Mouse (Mus musculus) heart, embryonic 11.5 days (tissue): ENCODE data around the gene Arfgap2. TPM values are rescaled to one million over a fixed set of nuclear protein-coding genes. Genes with fewer than 3 reads are reported as not detected.

Experiments
- ATAC-seq: fragments of 200-750 bp; cut with Nextera tagmentation; replicated peaks from 2 replicates; pipeline ENCODE4 v1.8.0; 2017; ENCODE audit warnings: moderate library complexity; ENCODE audit not compliant: insufficient number of reproducible peaks, low FRiP score, low TSS enrichment
- H3K27ac ChIP-seq: fragments of 300-500 bp; sonication (generic); 2 replicates; pipeline ENCODE4 v1.5.1; 2014; ENCODE audit warnings: mild to moderate bottlenecking, low read depth, low read length
- H3K27me3 ChIP-seq: fragments of 300-500 bp; sonication (generic); 2 replicates; pipeline ENCODE4 v1.6.1; 2014; ENCODE audit warnings: mild to moderate bottlenecking, low read length, mixed read lengths; ENCODE audit not compliant: control insufficient read depth, insufficient read depth
- H3K36me3 ChIP-seq: fragments of 300-500 bp; sonication (generic); 2 replicates; pipeline ENCODE4 v1.6.1; 2014; ENCODE audit warnings: mild to moderate bottlenecking, low read length, moderate library complexity, mixed read lengths; ENCODE audit not compliant: control insufficient read depth, insufficient read depth
- H3K4me1 ChIP-seq: fragments of 300-500 bp; sonication (generic); 2 replicates; pipeline ENCODE4 v1.6.1; 2014; ENCODE audit warnings: low read length; ENCODE audit not compliant: control insufficient read depth, insufficient read depth
- H3K4me2 ChIP-seq: fragments of 300-500 bp; sonication (generic); 2 replicates; pipeline ENCODE4 v1.6.1; 2014; ENCODE audit warnings: mild to moderate bottlenecking, moderate library complexity
- H3K4me3 ChIP-seq: fragments of 300-500 bp; sonication (generic); 2 replicates; pipeline ENCODE4 v1.5.1; 2014; ENCODE audit warnings: low read depth, low read length
- H3K9ac ChIP-seq: fragments of 300-500 bp; sonication (generic); 2 replicates; pipeline ENCODE4 v1.6.1; 2014; ENCODE audit warnings: mild to moderate bottlenecking, low read depth, low read length, moderate library complexity
- H3K9me3 ChIP-seq: fragments of 300-500 bp; sonication (generic); replicated peaks from 2 replicates; pipeline ENCODE4 v1.6.1; 2016; ENCODE audit warnings: low read length; ENCODE audit not compliant: control insufficient read depth
- WGBS: fragments of 180-500 bp; shearing (Covaris S2); extraction: QIAGEN DNeasy Blood & Tissue Kit; methylation state at CpG from one replicate; pipeline ENCODE4 v1.1.7; 2014; ENCODE audit not compliant: insufficient replicate concordance; 5-methylcytosine and 5-hydroxymethylcytosine counted together
- polyA plus RNA-seq: library from polyadenylated mRNA; unstranded; fragments of >200 nt; fragmentation: Nextera tagmentation; extraction: Ambion mirVana; gene quantifications from 2 replicates; pipeline ENCODE4 v1.2.1, GENCODE M21; 2014

Arfgap2 gene
- polyA plus RNA-seq, 1 experiment from 2014 or later, result 56.7 TPM

DNA sequence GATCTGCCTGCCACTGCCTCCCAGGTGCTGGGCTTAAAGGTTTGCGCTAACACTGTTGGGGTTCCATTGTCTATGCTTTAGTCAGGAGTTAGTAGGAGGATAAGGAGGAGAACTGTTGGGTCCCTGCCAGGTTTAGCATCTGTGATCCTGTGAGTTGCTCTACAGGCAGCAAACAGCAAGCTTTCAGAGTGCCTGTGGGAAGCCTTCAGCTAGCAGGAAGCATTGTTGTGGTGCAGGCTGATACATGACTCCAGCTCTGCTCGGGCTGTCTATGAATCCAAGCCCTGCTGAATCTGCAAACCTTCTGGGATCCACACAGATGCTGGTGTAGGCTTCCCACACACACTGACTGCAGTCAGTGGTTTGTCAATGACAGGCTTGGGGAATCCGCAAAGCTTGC is 21.4 kb upstream of the Arfgap2 start:
- Histone ChIP-seq H3K4me3 (no peak overlapping the region), H3K27me3 (no peaks in the 10 kb centered on the region), H3K4me1 (no peaks in the 10 kb centered on the region), H3K9me3 (no peaks in the 10 kb centered on the region), H3K9ac (no peak overlapping the region), H3K36me3 (no peaks in the 10 kb centered on the region), H3K4me2 (no peak overlapping the region), H3K27ac (no peak overlapping the region)
- no peak for ATAC-seq
- WGBS, result 63% methylated on average over 3 of the region's 3 CpGs

DNA sequence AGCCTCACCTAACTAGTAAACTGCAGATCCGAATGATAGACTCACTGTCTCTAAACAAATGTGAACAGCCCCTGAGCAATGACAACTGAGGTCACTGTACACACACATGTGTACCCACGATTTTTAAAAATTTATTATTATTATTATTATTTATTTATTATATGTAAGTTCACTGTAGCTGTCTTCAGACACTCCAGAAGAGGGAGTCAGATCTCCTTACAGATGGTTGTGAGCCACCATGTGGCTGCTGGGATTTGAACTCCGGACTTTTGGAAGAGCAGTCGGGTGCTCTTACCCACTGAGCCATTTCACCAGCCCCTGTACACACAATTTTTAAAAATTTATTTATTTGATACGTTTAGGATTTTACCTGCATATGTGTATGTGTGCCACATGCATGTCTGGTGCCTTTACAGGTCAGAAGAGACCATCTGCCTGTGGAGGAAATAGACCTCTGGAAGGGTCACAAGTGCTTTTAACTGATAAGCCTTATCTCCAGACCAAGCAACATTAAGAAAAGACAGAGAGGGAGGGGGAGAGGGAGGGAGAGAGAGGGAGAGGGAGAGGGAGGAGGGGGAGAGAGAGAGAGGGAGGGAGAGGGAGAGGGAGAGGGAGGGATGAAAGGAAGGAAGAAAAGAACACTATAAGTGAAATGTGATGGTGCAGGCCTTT is 20.1 kb upstream of the Arfgap2 start:
- WGBS, result 61% methylated on average over 5 of the region's 5 CpGs
- no peaks in the 10 kb centered on the region for H3K27me3 ChIP-seq
- H3K9ac ChIP-seq, result 0 out of 2 replicates have a peak overlapping the region, but pooled peaks have one; percentile 43
- ATAC-seq, result peak; percentile 83
- no peaks in the 10 kb centered on the region for H3K36me3 ChIP-seq
- no peak overlapping the region for H3K4me3 ChIP-seq
- H3K27ac ChIP-seq, result no peak overlapping the region
- H3K4me1 ChIP-seq, result no peaks in the 10 kb centered on the region
- H3K9me3 ChIP-seq, result no peaks in the 10 kb centered on the region
- no peak overlapping the region for H3K4me2 ChIP-seq

DNA sequence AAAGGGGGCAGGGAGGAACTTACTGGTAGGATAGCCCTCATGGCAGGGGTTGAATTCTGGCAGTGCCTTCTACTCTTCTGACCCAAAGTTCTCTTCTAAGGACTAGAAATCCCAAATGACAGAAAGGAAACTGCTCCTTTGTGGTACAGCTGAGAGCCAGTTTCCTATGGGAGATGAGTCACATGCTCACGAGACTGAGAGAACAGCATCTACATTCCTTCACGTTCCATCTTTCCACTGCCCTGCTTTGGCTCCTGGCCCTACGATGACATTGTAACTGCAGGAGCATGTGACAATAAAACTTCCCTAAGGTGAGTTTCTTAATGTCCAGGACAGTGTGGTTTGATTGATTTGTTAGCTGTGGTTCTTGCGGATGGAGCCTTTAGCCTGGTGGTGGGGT is 16.4 kb upstream of the Arfgap2 start:
- Histone ChIP-seq H3K36me3 (no peaks in the 10 kb centered on the region), H3K9ac (no peak overlapping the region), H3K4me1 (peaks cover 7% of the 10 kb centered on the region), H3K9me3 (no peaks in the 10 kb centered on the region), H3K27ac (no peak overlapping the region), H3K4me3 (no peak overlapping the region), H3K4me2 (no peak overlapping the region), H3K27me3 (peaks cover 2% of the 10 kb centered on the region)
- 77% methylated on average over 4 of the region's 4 CpGs for WGBS
- ATAC-seq, result no peak

DNA sequence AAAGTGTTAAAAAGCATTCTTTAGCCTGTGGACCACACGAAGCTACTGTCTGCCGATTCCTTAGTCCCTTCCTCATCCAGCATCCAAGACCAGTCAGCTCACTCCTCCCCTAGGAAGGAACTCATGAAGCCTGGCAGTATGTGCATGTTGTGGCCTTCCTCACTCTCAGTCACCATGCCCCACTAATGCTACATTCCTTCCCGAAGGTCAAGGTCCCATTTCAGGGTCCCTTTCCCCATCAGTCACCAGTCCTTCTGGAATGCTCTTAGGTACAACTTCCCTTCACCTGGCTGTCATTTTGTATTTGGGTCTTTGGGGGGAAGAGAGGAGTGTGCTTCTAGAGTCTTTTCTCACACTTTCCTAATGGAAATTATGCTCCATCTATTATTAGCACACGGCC is 12.8 kb upstream of the Arfgap2 start:
- ATAC-seq, result no peak
- no peaks in the 10 kb centered on the region for H3K36me3 ChIP-seq
- 58% methylated on average over 4 of the region's 4 CpGs for WGBS
- peaks cover 13% of the 10 kb centered on the region for H3K4me1 ChIP-seq
- H3K27me3 ChIP-seq, result peaks cover 23% of the 10 kb centered on the region
- no peak overlapping the region for H3K9ac ChIP-seq
- H3K4me2 ChIP-seq, result no peak overlapping the region
- no peak overlapping the region for H3K4me3 ChIP-seq
- no peak overlapping the region for H3K27ac ChIP-seq
- H3K9me3 ChIP-seq, result no peaks in the 10 kb centered on the region

DNA sequence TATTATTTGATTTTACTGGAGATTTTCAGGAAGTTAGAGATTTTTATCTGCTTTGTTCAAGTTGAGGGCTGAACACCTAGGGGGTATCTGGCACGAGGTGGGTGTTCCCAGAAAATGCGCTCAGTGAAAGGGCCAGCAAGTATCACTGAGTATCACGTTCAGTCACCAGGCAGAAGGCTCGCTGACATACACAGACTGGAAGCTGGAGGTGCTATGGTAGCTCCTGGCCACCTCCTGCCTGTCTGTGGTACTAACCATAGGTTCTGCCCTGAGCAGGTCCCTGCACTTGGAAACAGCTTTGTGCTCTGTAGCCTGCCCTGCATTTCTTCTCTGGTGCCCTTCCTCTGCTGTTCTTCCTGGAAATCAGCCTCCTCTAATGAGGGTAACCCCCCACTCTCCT is 12.3 kb upstream of the Arfgap2 start:
- Histone ChIP-seq H3K36me3 (no peaks in the 10 kb centered on the region), H3K27me3 (peaks cover 23% of the 10 kb centered on the region), H3K27ac (peak overlapping the region; percentile 30; the same call in 1 of the 2 replicates), H3K4me2 (no peak overlapping the region), H3K4me1 (peaks cover 18% of the 10 kb centered on the region), H3K9ac (no peak overlapping the region), H3K4me3 (no peak overlapping the region), H3K9me3 (no peaks in the 10 kb centered on the region)
- no peak for ATAC-seq
- WGBS, result 34% methylated on average over 4 of the region's 4 CpGs

DNA sequence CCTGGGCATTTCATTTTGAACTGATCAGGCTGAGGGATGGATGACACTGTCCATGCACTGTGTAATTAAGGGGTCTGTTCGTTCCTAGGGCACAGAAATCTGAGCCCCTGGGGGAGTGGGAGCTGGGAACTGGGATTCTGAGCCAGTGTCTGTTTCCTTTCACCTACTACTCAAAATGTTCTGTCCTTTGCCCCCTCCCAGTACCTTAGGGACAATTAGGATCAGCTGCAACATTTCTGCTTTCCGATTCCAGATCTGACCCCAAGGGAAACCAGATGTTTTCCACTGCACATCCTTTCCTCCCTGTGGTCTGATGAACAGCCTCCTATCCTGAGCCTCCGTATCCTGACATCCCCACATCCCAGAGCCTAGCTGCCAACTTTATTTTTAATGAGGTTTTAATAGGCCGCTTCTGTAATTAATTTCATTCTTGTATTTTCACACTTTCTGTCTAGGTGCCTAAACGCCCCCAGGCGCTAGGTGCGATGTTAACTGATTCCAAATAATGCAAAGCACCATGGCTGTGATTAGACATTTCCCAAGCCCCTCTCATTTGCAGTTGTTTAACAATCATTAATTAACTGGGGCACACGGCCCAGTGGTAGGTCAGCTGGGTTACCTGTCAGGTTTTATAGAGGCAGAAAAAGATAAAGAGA is 9.9 kb upstream of the Arfgap2 start:
- Histone ChIP-seq H3K4me1 (peaks cover 32% of the 10 kb centered on the region), H3K36me3 (no peaks in the 10 kb centered on the region), H3K27ac (no peak overlapping the region), H3K9ac (no peak overlapping the region), H3K4me3 (no peak overlapping the region), H3K9me3 (no peaks in the 10 kb centered on the region), H3K4me2 (peak overlapping the region; percentile 96; the same call in 1 of the 2 replicates), H3K27me3 (peaks cover 27% of the 10 kb centered on the region)
- ATAC-seq, result no peak
- 38% methylated on average over 8 of the region's 8 CpGs for WGBS

DNA sequence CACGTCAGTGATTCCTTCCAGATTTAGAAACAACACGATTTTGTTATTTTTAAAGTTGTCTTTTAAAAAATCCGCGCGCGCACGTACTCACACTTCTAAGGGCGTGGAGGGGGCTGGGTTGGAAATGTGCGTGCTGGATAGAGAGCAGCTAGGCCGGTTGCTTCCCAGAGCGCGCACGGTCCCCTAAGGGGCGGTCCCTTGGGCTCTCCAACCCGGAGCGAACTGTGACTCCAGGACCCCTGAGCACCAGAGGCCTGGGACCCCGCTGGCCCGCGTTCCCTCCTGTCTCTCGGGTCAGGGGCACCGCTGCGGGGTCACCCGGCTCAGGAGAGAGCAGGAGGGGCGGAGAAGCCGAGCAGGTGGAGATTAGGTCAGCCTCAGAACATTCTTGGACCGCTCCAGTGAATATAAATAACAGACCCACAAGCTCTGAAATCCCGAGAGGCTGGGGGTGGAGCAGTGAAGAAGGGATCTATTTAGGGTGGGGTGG is 9.1 kb upstream of the Arfgap2 start, which contains the start of gene Pacsin3:
Gene Pacsin3 (plus strand): TSS at position 294 of the 490 bp plus-strand sequence.
- Histone ChIP-seq H3K4me3 (peak within 1 kb of the TSS; percentile 60), H3K27ac (peak within 1 kb of the TSS; percentile 46; the same call in 1 of the 2 replicates), H3K36me3 (peaks cover 3% of the 10 kb centered on the region), H3K4me2 (peak within 1 kb of the TSS; percentile 96), H3K9ac (peak within 1 kb of the TSS; percentile 67), H3K27me3 (peaks cover 27% of the 10 kb centered on the region), H3K9me3 (no peaks in the 10 kb centered on the region), H3K4me1 (peaks cover 32% of the 10 kb centered on the region)
- WGBS, result under 1% methylated on average over 27 of the region's 27 CpGs
- no peak for ATAC-seq

DNA sequence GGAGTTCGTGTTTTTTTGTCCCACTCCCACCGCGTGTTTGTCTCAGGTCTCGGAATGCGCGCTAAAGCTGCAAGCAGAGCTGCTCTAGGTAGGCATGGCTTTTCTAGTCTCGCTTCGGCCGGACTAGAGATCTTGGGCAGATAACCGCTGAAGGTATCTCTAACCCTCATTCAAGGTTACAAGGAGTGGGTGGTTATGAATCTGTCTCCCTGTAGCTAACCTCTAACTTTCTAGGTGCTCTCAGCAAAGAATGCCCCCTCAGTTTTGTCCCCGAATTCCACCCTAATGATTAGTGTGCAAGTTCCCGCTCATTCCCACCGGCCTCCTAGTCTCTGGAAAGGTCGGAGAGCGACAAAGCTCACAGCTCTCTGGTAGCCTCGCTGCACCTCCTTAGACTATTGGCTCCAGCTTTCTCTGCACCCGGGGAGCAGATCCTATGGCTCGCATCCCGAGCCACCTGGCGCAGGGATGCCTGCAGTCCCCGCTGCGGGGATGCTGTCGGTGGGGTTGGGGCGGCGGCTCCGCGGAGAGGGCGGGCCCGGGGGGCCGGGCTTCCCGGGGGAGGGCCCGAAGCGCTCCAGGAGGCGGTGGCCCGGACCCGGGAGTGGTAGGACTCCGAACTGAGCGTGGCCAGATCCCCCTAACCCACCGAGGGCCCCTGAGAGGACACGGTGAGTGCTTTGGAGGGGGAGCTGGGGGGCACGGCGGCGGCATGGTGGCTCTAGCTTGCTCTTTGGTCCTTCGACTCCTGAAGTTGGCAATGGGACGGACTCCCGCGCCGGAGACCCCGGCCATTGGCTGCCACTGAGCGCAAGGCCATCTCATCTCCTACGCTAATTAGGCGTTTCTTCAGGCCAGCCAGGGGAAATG is 8.3 kb upstream of the Arfgap2 start:
- Histone ChIP-seq H3K4me1 (peaks cover 32% of the 10 kb centered on the region), H3K27ac (peak overlapping the region; percentile 46; the same call in 1 of the 2 replicates)
- ATAC-seq, result peak; percentile 66

More for the DNA sequence above, 8.3 kb upstream of the Arfgap2 start:
- H3K4me2 ChIP-seq, result peak overlapping the region; percentile 96
- H3K36me3 ChIP-seq, result peaks cover 8% of the 10 kb centered on the region
- no peaks in the 10 kb centered on the region for H3K9me3 ChIP-seq
- under 1% methylated on average over 52 of the region's 52 CpGs for WGBS
- peak overlapping the region; percentile 60 for H3K4me3 ChIP-seq
- peaks cover 27% of the 10 kb centered on the region for H3K27me3 ChIP-seq
- H3K9ac ChIP-seq, result peak overlapping the region; percentile 63
